Mouse (Mus musculus) cerebellum, postnatal 10 days (tissue): Measurements from ENCODE around the gene Cenpk.
"Not testable (repeated sequence)": the region's sequence is repeated elsewhere in the genome, so short reads cannot be mapped to it uniquely, and the experiment has no call there.

Experiments used
- DNase-seq, 2 experiments: peaks; one replicate each; pipeline ENCODE4 v3.0.0; 2021; ENCODE audit warnings: mixed read lengths in 2 of 2

The Cenpk gene

GRCm38 (mm10) chr13:104228384-104229066 is at the start of gene Cenpk, which contains the start of gene Ppwd1:
TSS of gene Cenpk (plus strand) at chr13:104228611.
TSS of gene Ppwd1 (minus strand) at chr13:104228843.
- DNase-seq: peak; percentile 98

DNA sequence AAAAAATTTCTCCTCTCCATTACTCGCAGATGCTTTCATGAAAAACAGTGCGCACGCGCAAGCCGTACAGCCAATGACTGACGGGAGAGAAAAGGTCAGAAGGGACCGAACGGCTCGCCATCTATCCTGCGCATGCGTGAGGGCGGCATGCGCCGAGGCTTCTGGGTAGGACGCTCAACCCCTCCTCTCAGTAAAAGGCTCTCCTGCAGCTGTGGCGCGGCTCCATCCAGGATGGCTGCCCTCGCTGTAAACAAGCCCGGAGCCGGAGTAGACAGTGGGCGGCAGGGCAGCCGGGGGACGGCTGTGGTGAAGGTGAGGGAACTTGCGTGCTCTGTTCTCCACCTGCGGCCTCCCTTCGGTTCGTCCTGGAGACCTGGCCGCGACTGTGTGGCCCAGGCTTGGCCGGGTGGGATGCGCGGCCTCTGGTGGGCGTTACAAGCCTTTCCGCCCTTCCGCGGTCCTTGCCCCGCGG is 49.7 kb upstream of the Cenpk start, which contains the start of gene Trim23:
Gene Trim23 (plus strand): TSS at position 148 of the 472 bp plus-strand sequence.
- peak; percentile 98 to 99 for DNase-seq

DNA sequence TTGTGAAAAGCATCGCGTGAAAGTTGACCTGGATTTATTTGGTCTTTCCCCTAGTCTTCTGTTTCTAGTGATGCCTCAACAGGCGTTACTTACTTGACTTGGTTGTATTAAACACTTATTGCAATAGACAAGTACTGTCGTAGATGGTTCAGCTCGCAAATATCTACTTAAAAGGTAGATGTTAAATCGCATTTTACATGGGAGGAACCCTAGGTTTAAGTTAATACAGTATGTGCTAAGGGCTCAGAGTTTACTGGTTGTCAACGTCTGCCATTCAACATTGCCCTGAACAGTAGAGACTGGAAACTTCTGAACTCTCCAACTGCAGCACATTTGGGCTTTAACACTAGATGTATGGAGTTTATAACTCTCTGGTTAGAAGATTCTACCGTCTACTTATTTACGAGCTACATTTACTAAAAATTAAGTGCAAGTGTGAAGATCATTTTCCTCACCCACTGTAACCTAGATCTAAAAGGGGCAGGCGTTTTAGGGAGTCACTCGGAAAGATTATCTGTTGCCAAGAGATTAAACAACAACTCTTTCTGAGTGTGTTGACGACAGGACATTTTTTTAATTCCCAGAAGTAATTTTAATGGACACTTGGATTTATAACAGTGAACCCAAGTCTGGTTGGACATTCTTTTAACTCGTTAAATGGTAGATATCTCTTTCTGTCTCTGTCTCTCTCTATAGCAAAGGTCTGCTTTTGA is 49.1 kb upstream of the Cenpk start:
- DNase-seq: no peak

DNA sequence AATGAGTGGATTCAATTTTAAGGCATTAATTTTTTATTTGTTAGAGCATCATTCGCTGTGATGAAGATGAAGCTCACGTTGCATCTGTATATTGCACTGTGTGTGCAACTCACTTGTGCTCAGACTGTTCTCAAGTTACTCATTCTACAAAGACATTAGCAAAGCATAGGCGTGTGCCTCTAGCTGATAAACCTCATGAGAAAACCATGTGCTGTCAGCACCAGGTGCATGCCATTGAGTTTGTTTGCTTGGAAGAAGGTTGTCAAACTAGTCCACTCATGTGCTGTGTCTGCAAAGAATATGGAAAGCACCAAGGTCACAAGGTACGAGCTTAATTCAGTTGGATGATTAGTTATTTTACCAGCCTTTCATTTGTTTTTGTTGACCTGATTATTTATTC is 41.1 kb upstream of the Cenpk start:
- DNase-seq: no peak

DNA sequence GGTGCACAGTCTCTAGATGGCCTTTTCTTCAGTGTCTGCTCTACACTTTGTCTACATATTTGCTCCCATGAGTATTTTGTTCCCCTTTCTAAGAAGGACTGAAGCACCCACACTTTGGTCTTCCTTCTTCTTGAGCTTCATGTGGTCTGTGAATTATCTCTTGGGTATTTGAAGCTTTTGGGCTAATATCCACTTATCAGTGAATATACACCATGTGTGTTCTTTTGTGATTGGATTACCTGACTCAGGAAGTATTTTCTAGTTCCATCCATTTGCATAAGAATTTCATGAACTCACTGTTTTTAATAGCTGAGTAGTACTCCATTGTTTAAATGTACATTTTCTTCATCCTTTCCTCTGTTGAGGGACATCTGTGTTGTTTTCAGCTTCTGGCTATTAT is 32.5 kb upstream of the Cenpk start:
- not testable (repeated sequence) for DNase-seq

GRCm38 (mm10) chr13:104204313-104204712 is 24.1 kb upstream of the Cenpk start:
- no peak for DNase-seq

GRCm38 (mm10) chr13:104227478-104227877 is 933 bp upstream of the Cenpk start:
- DNase-seq: no peak

GRCm38 (mm10) chr13:104229181-104229580 is 770 bp downstream of the Cenpk start:
- peak in 1 of 2 experiments; percentile 2 for DNase-seq

DNA sequence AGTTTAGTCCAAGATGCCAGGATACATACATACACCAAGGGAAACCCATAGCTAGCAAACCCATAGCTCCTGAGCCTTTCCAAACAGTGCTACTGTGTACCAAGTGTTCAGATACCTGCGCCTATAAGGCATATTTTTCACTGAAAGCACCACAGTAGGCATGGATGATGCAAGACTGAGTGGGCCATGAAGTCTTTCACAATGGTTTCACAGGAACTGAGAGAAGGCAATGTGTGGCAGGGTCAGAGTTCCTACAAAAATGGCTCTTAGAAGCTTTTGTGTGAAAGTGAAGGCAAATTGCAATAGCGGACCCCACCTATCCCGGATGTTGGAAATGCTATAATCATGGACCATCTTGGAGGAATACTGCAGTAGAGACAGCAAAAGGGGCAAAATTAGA is 30.6 kb downstream of the Cenpk start:
- no peak for DNase-seq

DNA sequence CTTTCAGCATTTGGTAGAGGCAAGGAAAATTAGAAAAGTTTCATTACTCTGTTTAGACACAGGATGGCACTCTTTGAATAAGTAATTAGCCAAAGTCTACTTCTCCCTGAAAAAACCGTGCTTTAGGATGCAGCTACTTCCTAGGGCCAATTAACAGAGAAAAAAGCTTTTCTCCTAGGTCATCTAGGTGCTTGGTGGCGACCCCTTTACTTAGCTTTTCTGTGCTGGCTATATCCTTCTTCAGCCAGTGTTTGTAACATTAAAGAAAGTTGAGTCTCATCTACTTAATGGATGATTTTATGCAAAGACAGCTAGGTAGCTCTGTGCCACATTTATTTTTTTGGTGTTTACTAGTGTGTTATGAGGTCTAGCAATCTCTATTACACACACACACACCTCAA is 56.6 kb downstream of the Cenpk start:
- peak; percentile 19 to 64 for DNase-seq

- peak; percentile 63 to 74 for DNase-seq
These were observed 57.4 kb downstream of the Cenpk start for GRCm38 (mm10) chr13:104285737-104286311.

DNA sequence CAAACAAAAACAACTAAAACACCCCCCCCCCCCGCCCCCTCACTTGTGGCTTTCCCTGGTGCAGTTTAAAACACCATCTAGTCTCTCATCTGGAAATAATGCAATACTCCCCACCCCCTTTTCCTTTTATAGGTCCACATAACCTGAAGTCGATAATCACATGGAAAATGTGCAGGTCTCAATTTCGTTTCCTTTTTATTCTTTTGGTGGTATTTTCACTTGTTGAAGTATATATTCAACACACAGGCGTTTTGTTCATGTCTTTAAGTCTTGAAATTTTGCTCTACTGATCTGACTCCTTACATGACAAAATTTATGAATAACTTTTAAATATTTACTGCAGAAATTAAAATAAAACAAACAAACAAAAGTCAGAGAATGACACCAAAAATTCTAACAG is 57.9 kb downstream of the Cenpk start:
- peak in 1 of 2 experiments; percentile 37 for DNase-seq

GRCm38 (mm10) chr13:104286897-104287309 is 58.5 kb downstream of the Cenpk start:
- peak; percentile 95 for DNase-seq

DNA sequence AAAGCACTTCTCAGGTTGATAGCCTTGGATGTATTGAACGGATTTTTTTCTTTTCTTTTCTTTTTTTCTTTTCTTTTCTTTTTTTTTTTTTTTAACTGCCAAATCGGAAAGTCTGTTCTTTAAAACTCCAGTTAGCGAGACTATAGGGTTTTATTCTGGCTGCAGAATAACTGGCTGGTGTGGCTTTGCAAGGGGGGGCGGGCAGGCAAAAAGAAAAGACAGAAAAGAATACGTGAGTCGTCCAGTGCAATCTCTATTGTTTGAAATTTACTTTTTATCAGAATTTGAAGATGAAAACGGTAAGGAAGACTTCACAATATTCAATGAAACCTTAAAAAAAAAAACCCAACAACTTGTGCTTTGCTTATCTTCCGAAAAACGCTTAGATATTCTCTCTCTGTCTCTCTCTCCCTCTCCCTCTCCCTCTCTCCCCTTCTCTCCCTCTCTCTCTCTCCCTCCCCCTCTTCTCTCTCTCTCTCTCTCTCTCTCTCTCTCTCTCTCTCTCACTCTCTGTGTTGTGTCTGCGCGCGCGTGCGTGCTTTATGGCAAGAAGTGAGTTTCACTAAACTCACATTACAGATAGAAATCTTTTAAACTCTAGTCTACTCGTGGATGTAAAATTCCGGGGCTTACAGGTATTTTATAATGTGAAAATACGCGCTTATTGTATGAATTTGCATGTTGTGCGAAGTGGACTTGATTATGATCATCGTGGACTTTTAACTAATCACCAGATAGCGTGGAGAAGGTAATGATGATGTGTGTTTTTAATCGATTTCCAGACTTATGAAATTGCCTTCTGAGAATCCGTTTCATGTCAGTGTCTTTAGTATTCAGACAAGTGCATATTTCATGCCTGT is 59.2 kb downstream of the Cenpk start, which contains the start of gene Adamts6:
Gene Adamts6 (plus strand): TSS at position 470 of the 860 bp plus-strand sequence.
- peak; percentile 43 to 54 for DNase-seq

DNA sequence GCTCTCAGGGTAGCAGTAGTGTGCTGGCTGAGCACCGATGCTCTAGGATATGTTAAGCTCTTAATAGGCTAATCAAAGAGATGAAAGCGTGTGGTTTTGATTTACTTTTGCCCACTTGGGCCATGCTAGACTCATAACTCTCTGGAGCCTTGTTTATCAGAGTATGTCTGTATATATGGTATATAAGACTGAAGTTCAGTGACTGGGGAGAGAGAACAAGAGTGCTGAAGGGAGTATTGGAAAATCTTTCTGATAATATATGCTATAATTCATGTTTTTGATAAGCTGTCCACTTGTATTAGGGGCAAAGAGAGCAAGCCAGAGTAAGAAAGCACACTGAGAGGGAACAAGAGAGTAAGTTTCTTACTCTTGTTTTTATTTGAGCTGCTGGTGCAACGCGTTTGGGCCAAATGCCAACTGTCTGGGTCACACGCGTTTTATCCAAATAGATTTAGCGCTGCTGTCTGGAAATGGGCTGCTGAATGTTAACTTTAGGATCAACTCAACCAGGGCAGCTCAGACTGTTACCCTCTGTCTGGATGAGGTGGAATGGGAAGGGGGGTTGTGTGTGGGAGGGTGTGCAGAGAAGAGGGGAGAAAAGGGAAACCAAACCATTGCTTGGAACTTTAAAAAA is 59.9 kb downstream of the Cenpk start:
- peak; percentile 84 for DNase-seq

- DNase-seq: peak; percentile 10 to 18
These were observed 60.8 kb downstream of the Cenpk start for GRCm38 (mm10) chr13:104289176-104289575.

GRCm38 (mm10) chr13:104295472-104295871 is 67.1 kb downstream of the Cenpk start:
- DNase-seq: no peak
